Mouse (Mus musculus) neural tube, embryonic 15.5 days (tissue): ENCODE measurements around the gene Tll1. TPM values are rescaled to one million over a fixed set of nuclear protein-coding genes. Genes with fewer than 3 reads are reported as not detected.

Source experiments
- ATAC-seq: fragments of 200-750 bp; cut with Nextera tagmentation; 2 replicates; pipeline ENCODE4 v1.8.0; 2017; ENCODE audit warnings: mild to moderate bottlenecking, moderate TSS enrichment, moderate library complexity; ENCODE audit not compliant: low FRiP score
- H3K27ac ChIP-seq: fragments of 300-500 bp; sonication (generic); replicated peaks from 2 replicates; pipeline ENCODE4 v1.5.1; 2015; ENCODE audit warnings: mild to moderate bottlenecking, inconsistent platforms
- H3K27me3 ChIP-seq: fragments of 300-500 bp; sonication (generic); replicated peaks from 2 replicates; pipeline ENCODE4 v1.6.1; 2015; ENCODE audit warnings: inconsistent platforms
- H3K36me3 ChIP-seq: fragments of 300-500 bp; sonication (generic); 2 replicates; pipeline ENCODE4 v1.6.1; 2015; ENCODE audit warnings: inconsistent platforms
- H3K4me1 ChIP-seq: fragments of 300-500 bp; sonication (generic); 2 replicates; pipeline ENCODE4 v1.6.1; 2015; ENCODE audit warnings: inconsistent platforms
- H3K4me2 ChIP-seq: fragments of 300-500 bp; sonication (generic); 2 replicates; pipeline ENCODE4 v1.6.1; 2015; ENCODE audit warnings: inconsistent platforms, mild to moderate bottlenecking, moderate library complexity
- H3K4me3 ChIP-seq: fragments of 300-500 bp; sonication (generic); replicated peaks from 2 replicates; pipeline ENCODE4 v1.5.1; 2015; ENCODE audit warnings: mild to moderate bottlenecking, inconsistent platforms
- H3K9ac ChIP-seq: fragments of 300-500 bp; sonication (generic); replicated peaks from 2 replicates; pipeline ENCODE4 v1.6.1; 2015; ENCODE audit warnings: mild to moderate bottlenecking, inconsistent platforms
- H3K9me3 ChIP-seq: fragments of 300-500 bp; sonication (generic); replicated peaks from 2 replicates; pipeline ENCODE4 v1.6.1; 2016; ENCODE audit warnings: inconsistent platforms
- WGBS: fragments of 180-500 bp; shearing (Covaris S2); methylation state at CpG from one replicate; pipeline ENCODE4 v1.1.7; 2015; ENCODE audit warnings: mixed read lengths; 5-methylcytosine and 5-hydroxymethylcytosine counted together
- polyA plus RNA-seq: library from polyadenylated mRNA; unstranded; fragments of >200 nt; fragmentation: Nextera tagmentation; extraction: Ambion mirVana; gene quantifications from 2 replicates; pipeline ENCODE4 v1.2.1, GENCODE M21; 2015

Gene Tll1
- 3.0 and 3.1 TPM in 2 replicates for polyA plus RNA-seq

DNA sequence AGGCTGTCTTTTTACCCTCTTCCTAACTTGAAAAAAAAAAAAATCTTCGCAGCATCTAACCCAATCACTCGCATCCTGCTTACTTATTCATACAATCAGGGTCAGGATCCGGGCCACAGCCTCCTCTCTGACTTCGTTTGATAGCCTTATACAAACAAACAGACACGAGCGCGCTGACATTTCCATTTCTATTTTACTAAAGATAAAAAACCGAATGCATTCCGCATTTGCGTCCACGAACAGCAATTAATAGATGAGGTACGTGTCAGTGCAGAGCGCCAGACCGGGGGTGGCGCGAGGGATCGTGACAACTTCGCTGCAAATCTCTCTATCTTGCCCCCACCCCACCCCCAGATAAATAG is at the start of gene Tll1:
Gene Tll1, minus strand, starts transcription at position 248 of the 362 bp plus-strand sequence.
- Histone ChIP-seq H3K27me3 (peaks cover 20% of the 10 kb centered on the region), H3K4me3 (peak within 1 kb of the TSS; percentile 69), H3K4me1 (peaks cover 19% of the 10 kb centered on the region), H3K36me3 (no peaks in the 10 kb centered on the region), H3K9me3 (no peaks in the 10 kb centered on the region), H3K4me2 (peak within 1 kb of the TSS; percentile 98), H3K27ac (peak within 1 kb of the TSS; percentile 54), H3K9ac (peak within 1 kb of the TSS; percentile 74)
- peak; percentile 43 for ATAC-seq
- WGBS = under 1% methylated on average over 18 of the region's 18 CpGs

DNA sequence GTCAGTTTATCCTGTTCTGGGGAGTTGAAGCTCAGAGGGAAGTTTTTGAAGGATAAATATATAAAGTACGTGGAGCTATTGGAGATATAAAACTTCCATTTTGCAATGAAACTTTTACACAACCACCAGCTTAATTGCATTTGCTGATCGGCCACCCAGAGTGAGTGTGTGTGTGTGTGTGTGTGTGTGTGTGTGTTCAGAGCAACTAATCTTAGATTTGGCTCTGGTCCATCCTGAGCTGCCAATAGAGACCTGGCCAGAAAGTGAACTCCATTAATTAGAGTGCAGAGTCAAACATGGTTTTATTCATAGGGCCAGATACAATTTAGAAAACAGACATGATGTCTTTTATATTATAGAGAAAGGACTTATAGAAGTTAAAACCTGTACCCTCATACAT is 32.6 kb upstream of the Tll1 start:
- whole genome bisulfite sequencing = 79% methylated on average over 2 of the region's 2 CpGs
- H3K9me3 ChIP-seq = no peaks in the 10 kb centered on the region
- no peaks in the 10 kb centered on the region for H3K36me3 ChIP-seq
- no peak overlapping the region for H3K4me3 ChIP-seq
- H3K27ac ChIP-seq = no peak overlapping the region
- ATAC-seq = no peak
- H3K27me3 ChIP-seq = no peaks in the 10 kb centered on the region
- no peak overlapping the region for H3K4me2 ChIP-seq
- no peak overlapping the region for H3K9ac ChIP-seq
- no peaks in the 10 kb centered on the region for H3K4me1 ChIP-seq

DNA sequence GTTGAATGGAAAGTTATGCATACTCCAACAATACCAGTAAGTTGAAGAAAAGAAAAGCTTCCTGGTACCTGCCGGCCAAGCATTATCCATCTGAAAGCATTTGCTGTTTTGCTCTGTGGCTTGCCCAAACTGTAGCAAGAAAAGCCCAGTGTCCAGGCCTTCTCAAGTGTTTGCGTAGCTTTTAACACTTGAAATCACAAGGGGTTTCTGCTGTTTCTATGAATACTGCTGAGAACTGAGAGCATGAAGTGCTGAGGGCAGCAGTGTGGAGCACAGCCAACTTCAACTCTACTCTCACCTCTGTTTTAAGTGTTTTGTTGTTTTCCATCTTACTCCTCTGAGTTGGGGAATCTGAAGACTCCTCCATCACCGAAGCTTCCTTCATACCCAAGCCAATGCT is 15.5 kb upstream of the Tll1 start:
- Histone ChIP-seq H3K4me3 (no peak overlapping the region), H3K27me3 (no peaks in the 10 kb centered on the region), H3K4me1 (no peaks in the 10 kb centered on the region), H3K36me3 (no peaks in the 10 kb centered on the region), H3K9me3 (no peaks in the 10 kb centered on the region), H3K27ac (no peak overlapping the region), H3K9ac (no peak overlapping the region), H3K4me2 (no peak overlapping the region)
- no peak for ATAC-seq
- WGBS = 94% methylated on average over 3 of the region's 3 CpGs

DNA sequence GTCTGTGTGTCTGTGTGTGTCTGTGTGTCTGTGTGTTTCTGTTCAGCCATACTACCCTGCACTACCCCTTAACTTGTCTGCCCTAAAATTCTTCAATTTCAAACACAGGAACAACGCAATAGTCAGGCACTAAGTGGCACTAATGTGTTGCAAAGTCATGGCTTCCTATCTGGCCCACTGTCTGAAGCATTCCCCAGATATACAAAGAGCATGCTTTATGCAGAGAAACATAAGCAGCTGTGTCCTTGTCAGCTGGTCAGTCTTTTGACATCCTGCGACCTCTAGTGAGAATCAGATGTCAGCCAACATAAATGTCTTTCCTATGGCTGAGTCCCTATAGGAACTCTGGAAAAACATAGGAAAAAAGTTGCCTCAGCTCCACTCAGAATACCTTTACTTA is 11.6 kb upstream of the Tll1 start:
- Histone ChIP-seq H3K9ac (no peak overlapping the region), H3K27ac (no peak overlapping the region), H3K4me1 (peaks cover 5% of the 10 kb centered on the region), H3K4me3 (no peak overlapping the region), H3K36me3 (no peaks in the 10 kb centered on the region), H3K4me2 (no peak overlapping the region), H3K9me3 (no peaks in the 10 kb centered on the region), H3K27me3 (no peaks in the 10 kb centered on the region)
- 69% methylated on average over 2 of the region's 2 CpGs for WGBS
- ATAC-seq = no peak

DNA sequence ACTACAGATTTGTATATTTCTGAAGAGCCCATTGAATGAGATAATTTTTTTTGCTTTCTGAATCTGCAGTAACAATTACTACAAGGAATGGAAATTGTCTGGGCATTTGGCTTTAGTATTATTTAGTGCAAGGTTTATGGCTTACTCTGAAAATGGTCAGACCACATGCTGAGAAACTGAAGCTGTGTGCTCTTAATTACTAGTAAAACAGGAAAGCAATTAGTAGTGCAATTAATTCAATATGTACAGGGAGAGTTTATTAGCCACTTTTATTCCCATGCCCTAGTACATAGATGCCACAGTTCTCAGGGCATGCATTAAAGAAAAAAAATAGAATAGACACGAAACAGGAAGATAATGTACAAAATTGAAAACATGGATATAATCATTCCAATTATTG is 10.2 kb upstream of the Tll1 start:
- no peak for ATAC-seq
- Histone ChIP-seq H3K36me3 (no peaks in the 10 kb centered on the region), H3K4me3 (no peak overlapping the region), H3K9ac (no peak overlapping the region), H3K27me3 (no peaks in the 10 kb centered on the region), H3K9me3 (no peaks in the 10 kb centered on the region), H3K4me1 (peaks cover 5% of the 10 kb centered on the region), H3K4me2 (no peak overlapping the region), H3K27ac (no peak overlapping the region)
- 48% methylated on average over 1 of the region's 1 CpGs for WGBS

DNA sequence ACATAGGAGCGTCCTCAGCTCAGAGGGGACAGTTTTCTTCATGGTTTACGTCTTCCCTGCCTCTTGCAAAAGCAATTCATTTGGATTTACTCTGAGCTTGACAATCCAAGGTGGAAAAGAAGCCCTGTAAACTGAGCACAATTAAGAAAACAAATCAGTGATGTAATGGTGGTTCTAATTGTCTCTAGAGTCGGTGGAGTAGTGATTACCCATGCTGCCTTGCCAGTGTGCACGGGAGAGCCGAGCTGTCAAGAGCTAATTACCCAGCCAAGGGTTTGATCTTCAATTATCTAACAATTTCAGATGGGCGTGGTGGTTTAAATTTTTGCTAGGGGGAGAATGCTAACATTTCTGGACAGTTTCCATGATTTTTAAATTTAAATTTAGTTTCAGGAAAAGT is 9.3 kb upstream of the Tll1 start:
- Histone ChIP-seq H3K4me2 (peak overlapping the region; percentile 9), H3K27ac (no peak overlapping the region), H3K4me1 (peaks cover 5% of the 10 kb centered on the region), H3K9ac (no peak overlapping the region), H3K27me3 (no peaks in the 10 kb centered on the region), H3K9me3 (no peaks in the 10 kb centered on the region), H3K4me3 (no peak overlapping the region), H3K36me3 (no peaks in the 10 kb centered on the region)
- WGBS = 24% methylated on average over 6 of the region's 6 CpGs
- peak; percentile 72; the same call in 1 of the 2 replicates for ATAC-seq

DNA sequence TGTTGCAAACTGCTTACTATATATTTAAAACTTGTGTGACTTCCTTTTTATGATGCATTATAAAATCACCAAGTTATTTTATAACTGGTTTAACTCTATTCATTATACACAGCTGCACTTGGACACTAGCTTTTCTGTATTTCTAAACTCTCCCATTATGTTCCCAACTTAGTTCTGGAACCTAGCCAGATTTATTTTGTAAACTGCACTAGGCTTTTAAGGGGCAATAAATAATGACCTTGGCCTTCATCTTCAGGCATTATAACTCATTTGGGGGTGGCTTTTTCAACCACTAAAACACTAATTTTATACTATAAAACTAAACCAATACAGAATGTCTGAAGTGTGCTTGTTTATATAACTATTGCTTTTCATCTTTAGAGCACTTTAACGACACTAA is 8.8 kb upstream of the Tll1 start:
- Histone ChIP-seq H3K9me3 (no peaks in the 10 kb centered on the region), H3K4me3 (no peak overlapping the region), H3K27ac (no peak overlapping the region), H3K4me2 (peak overlapping the region; percentile 9), H3K36me3 (no peaks in the 10 kb centered on the region), H3K27me3 (no peaks in the 10 kb centered on the region), H3K9ac (no peak overlapping the region), H3K4me1 (peaks cover 5% of the 10 kb centered on the region)
- no peak for ATAC-seq
- 44% methylated on average over 1 of the region's 1 CpGs for WGBS

DNA sequence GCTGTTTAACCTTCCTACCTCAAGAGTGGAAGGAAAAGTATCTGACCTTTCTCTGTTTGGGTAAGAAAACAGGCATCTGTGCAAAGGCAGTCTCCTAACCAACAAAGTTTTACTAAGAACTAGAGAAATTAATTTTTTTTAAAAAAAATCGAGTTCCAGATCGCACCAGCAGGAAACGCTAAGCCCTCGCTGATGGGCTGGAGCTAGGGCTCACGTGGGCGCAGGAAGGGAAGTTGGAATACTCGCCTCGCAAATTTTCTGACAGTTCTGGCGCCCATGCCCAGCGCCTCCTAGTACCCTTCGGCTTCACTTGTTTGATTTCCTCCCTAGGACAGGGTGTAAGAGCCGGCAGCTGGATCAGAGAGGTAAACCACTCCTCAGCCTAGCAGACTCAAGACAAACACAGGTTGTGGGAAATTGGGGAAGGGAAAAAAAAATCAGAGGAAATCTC is 365 bp upstream of the Tll1 start:
- Histone ChIP-seq H3K4me3 (peak overlapping the region; percentile 69), H3K4me2 (peak overlapping the region; percentile 98), H3K27me3 (peaks cover 20% of the 10 kb centered on the region), H3K36me3 (no peaks in the 10 kb centered on the region), H3K9me3 (no peaks in the 10 kb centered on the region), H3K9ac (0 out of 2 replicates have a peak overlapping the region, but pooled peaks have one; percentile 74), H3K27ac (no peak overlapping the region), H3K4me1 (peaks cover 19% of the 10 kb centered on the region)
- ATAC-seq = peak; percentile 49; the same call in 1 of the 2 replicates
- WGBS = under 1% methylated on average over 12 of the region's 12 CpGs

DNA sequence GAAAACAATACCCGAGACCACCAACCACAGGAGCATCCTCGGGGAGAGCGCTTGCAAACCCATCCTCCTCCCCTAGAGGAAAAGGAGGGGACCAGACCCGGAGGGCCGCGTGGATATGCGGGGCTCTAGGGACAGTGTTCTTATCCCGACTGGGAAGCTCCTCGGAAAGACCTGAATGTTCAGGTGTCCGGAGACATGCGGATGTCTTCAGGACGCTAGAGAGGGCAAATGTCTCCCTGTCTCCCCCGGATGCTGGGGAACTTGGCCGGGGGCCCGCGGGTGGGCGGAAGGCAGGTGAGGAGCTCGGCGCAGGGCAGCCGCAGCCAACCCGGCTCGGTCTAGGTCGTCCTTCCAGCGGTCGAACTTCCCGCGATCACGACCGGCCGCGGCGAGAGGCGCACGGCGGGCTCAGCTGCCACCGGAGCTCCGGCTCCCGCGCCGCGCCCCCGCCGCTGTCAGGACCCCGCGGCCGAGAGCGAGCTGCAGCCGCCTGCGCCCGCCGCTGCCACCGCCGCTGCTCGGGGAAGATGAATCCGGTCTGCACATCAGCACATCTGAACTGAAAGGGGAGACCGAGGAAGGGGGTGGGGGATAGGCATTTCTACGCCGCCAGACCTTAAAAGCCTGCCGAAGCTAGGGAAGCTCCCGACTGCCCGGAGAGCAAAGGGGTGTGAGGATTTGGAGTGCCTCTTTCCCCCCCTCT is 599 bp downstream of the Tll1 start:
- Histone ChIP-seq H3K27me3 (peaks cover 20% of the 10 kb centered on the region), H3K4me2 (peak overlapping the region; percentile 98), H3K4me3 (peak overlapping the region; percentile 69), H3K4me1 (peaks cover 19% of the 10 kb centered on the region), H3K9ac (peak overlapping the region; percentile 74), H3K9me3 (no peaks in the 10 kb centered on the region), H3K36me3 (no peaks in the 10 kb centered on the region), H3K27ac (peak overlapping the region; percentile 54)
- WGBS = under 1% methylated on average over 51 of the region's 61 CpGs
- ATAC-seq = peak; percentile 80

DNA sequence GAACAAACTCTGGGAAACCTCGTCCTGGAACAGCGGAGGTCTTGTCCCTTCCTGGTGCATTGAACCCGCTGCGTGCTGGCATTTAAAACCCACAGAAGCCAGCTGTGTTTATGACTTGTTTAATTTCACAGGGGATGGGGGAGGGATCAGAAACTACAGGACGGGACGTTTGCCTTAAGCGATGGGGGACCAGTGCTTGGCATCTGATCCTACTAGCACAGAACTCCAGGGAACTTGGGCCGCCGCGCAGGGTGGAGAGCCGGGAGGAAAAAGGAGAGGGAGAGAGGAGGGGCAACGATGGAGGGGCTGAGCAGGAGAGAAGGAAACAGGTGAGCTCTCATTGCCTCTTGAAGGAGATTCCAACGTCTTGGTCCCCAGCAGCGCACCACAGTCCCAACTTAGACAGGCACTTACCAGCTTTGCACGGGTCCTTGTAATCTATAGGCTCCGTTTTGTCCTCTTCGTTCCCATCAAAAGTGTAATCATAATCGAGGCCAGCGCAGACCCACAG is 1.2 kb downstream of the Tll1 start:
- no peaks in the 10 kb centered on the region for H3K9me3 ChIP-seq
- peak overlapping the region; percentile 98 for H3K4me2 ChIP-seq
- H3K4me1 ChIP-seq = peaks cover 19% of the 10 kb centered on the region
- peaks cover 20% of the 10 kb centered on the region for H3K27me3 ChIP-seq
- WGBS = under 1% methylated on average over 19 of the region's 19 CpGs
- peak overlapping the region; percentile 69 for H3K4me3 ChIP-seq
- no peaks in the 10 kb centered on the region for H3K36me3 ChIP-seq
- no peak overlapping the region for H3K27ac ChIP-seq
- peak overlapping the region; percentile 74 for H3K9ac ChIP-seq
- ATAC-seq = peak; percentile 39

DNA sequence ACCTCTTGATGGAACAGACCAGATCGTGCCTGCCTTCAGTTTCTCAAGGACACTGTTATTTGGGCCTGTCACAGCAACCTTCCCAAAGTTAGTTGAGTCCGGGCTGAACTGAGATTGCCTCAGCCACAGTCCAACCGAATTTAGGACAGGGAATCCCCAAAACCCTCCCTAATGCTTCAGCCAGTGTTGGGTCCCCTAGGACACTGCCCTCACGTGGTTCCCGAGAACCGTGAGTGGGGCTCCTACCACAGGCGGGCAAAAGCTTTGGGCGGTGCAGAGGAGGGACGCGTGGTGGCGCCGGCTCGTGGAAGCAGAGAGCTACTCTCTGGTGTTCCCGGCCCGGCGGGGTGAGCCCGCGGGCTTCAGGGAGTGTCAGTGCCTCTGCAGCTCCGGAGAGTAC is 1.9 kb downstream of the Tll1 start:
- under 1% methylated on average over 19 of the region's 19 CpGs for WGBS
- no peaks in the 10 kb centered on the region for H3K9me3 ChIP-seq
- H3K27ac ChIP-seq = no peak overlapping the region
- H3K4me3 ChIP-seq = peak overlapping the region; percentile 69
- H3K4me1 ChIP-seq = peaks cover 19% of the 10 kb centered on the region
- peak overlapping the region; percentile 98 for H3K4me2 ChIP-seq
- ATAC-seq = peak; percentile 63
- H3K9ac ChIP-seq = no peak overlapping the region
- H3K27me3 ChIP-seq = peaks cover 20% of the 10 kb centered on the region
- H3K36me3 ChIP-seq = no peaks in the 10 kb centered on the region

DNA sequence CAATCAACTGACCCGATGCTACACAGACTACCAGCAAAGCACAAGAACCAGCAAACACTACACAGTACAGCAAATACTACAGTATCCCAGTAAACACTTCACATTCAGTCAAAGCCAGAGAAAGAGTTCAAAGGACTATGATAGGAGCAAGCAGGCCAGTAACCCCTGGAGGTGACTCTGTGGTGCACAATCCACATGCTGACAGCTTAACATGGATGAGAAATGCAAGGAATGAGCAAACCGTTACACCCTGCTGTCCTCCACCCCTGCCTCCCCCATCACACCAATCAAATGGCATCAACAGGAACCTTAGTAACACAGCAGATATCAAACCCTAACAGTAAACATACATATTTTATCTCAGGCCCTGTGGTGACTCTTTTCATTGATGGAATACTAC is 7.7 kb downstream of the Tll1 start:
- 0 out of 2 replicates have a peak, but pooled peaks cover 4% of the 10 kb centered on the region for H3K27me3 ChIP-seq
- no peaks in the 10 kb centered on the region for H3K4me1 ChIP-seq
- H3K4me3 ChIP-seq = no peak overlapping the region
- H3K9ac ChIP-seq = no peak overlapping the region
- H3K36me3 ChIP-seq = no peaks in the 10 kb centered on the region
- no peaks in the 10 kb centered on the region for H3K9me3 ChIP-seq
- H3K4me2 ChIP-seq = no peak overlapping the region
- no peak for ATAC-seq
- H3K27ac ChIP-seq = no peak overlapping the region
- 88% methylated on average over 2 of the region's 2 CpGs for WGBS
